Mouse (Mus musculus) hindbrain, postnatal 0 days (tissue): ENCODE data around the gene Tbc1d5. TPM values are rescaled to one million over a fixed set of nuclear protein-coding genes. Genes with fewer than 3 reads are reported as not detected.

Experiments
- ATAC-seq: fragments of 200-750 bp; cut with Nextera tagmentation; 2 replicates; pipeline ENCODE4 v1.8.0; 2017; ENCODE audit warnings: mild to moderate bottlenecking, moderate TSS enrichment, moderate library complexity
- DNase-seq: peaks from one replicate; pipeline ENCODE4 v3.0.0-alpha.2; 2015; ENCODE audit warnings: low spot score
- H3K27ac ChIP-seq: fragments of 300-500 bp; sonication (generic); 2 replicates; pipeline ENCODE4 v1.5.1; 2014; ENCODE audit warnings: mild to moderate bottlenecking
- H3K27me3 ChIP-seq: fragments of 300-500 bp; sonication (generic); 2 replicates; pipeline ENCODE4 v1.6.1; 2014; ENCODE audit warnings: low read length, mixed read lengths; ENCODE audit not compliant: insufficient read depth
- H3K36me3 ChIP-seq: fragments of 300-500 bp; sonication (generic); 2 replicates; pipeline ENCODE4 v1.6.1; 2014; ENCODE audit warnings: low read length, mixed read lengths; ENCODE audit not compliant: insufficient read depth
- H3K4me1 ChIP-seq: fragments of 300-500 bp; sonication (generic); 2 replicates; pipeline ENCODE4 v1.6.1; 2014; ENCODE audit warnings: antibody characterized with exemption, low read length, mixed read lengths; ENCODE audit not compliant: insufficient read depth
- H3K4me2 ChIP-seq: fragments of 300-500 bp; sonication (generic); 2 replicates; pipeline ENCODE4 v1.6.1; 2014; ENCODE audit warnings: low read depth, mild to moderate bottlenecking, low read length, moderate library complexity, mixed read lengths
- H3K4me3 ChIP-seq: fragments of 300-500 bp; sonication (generic); 2 replicates; pipeline ENCODE4 v1.5.1; 2014; ENCODE audit warnings: low read length
- H3K9ac ChIP-seq: fragments of 300-500 bp; sonication (generic); replicated peaks from 2 replicates; pipeline ENCODE4 v1.6.1; 2014; ENCODE audit warnings: mild to moderate bottlenecking, low read length, moderate library complexity, mixed read lengths
- H3K9me3 ChIP-seq: fragments of 300-500 bp; sonication (generic); 2 replicates; pipeline ENCODE4 v1.6.1; 2016; ENCODE audit warnings: low read length, mixed read lengths
- CTCF ChIP-seq: IDR thresholded peaks from 2 replicates; pipeline ENCODE4 v1.5.1; 2016; ENCODE audit warnings: antibody characterized with exemption, control low read depth, low read depth
- WGBS: fragments of 180-500 bp; shearing (Covaris S2); extraction: QIAGEN DNeasy Blood & Tissue Kit; methylation state at CpG from one replicate; pipeline ENCODE4 v1.1.7; 2014; 5-methylcytosine and 5-hydroxymethylcytosine counted together
- polyA plus RNA-seq: library from polyadenylated mRNA; unstranded; fragments of >200 nt; fragmentation: Nextera tagmentation; extraction: Ambion mirVana; gene quantifications from 2 replicates; pipeline ENCODE4 v1.2.1, GENCODE M21; 2015
- total RNA-seq: library from RNA; depleted of rRNA; stranded (reverse); fragments of >200 nt; gene quantifications from 2 replicates; pipeline ENCODE4 v1.2.3, GENCODE M21; 2014

Tbc1d5 gene
- total and polyA plus RNA-seq, 2 experiments from 2014 or later: 6.3 to 16.4 TPM

GRCm38 (mm10) chr17:50762231-50762630 is 416.9 kb downstream of the Tbc1d5 start:
- no peaks in the 10 kb centered on the region for H3K36me3 ChIP-seq
- no peak overlapping the region for H3K27ac ChIP-seq
- H3K4me1 ChIP-seq: no peaks in the 10 kb centered on the region
- 89% methylated on average over 5 of the region's 5 CpGs for WGBS
- TF ChIP-seq CTCF: no peak
- H3K27me3 ChIP-seq: no peaks in the 10 kb centered on the region
- H3K4me2 ChIP-seq: no peak overlapping the region
- ATAC-seq: no peak
- no peak for DNase-seq
- no peak overlapping the region for H3K4me3 ChIP-seq
- H3K9ac ChIP-seq: no peak overlapping the region
- H3K9me3 ChIP-seq: no peaks in the 10 kb centered on the region

GRCm38 (mm10) chr17:50761082-50761481 is 418.1 kb downstream of the Tbc1d5 start:
- Histone ChIP-seq H3K36me3 (no peaks in the 10 kb centered on the region), H3K27ac (no peak overlapping the region), H3K4me3 (no peak overlapping the region), H3K4me2 (no peak overlapping the region), H3K4me1 (no peaks in the 10 kb centered on the region), H3K9ac (no peak overlapping the region), H3K9me3 (no peaks in the 10 kb centered on the region), H3K27me3 (no peaks in the 10 kb centered on the region)
- WGBS: 29% methylated on average over 5 of the region's 5 CpGs
- no peak for DNase-seq
- no peak for ATAC-seq
- TF ChIP-seq CTCF: no peak

- Histone ChIP-seq H3K4me3 (no peak overlapping the region), H3K9me3 (no peaks in the 10 kb centered on the region), H3K4me1 (no peaks in the 10 kb centered on the region), H3K9ac (no peak overlapping the region), H3K36me3 (no peaks in the 10 kb centered on the region), H3K4me2 (no peak overlapping the region), H3K27ac (no peak overlapping the region), H3K27me3 (no peaks in the 10 kb centered on the region)
- ATAC-seq: no peak
- DNase-seq: no peak
- TF ChIP-seq CTCF: no peak
- WGBS: 78% methylated on average over 9 of the region's 9 CpGs
Measured at GRCm38 (mm10) chr17:50753356-50754138, 425.6 kb downstream of the Tbc1d5 start.

GRCm38 (mm10) chr17:50752753-50753152 is 426.4 kb downstream of the Tbc1d5 start:
- WGBS: 87% methylated on average over 3 of the region's 3 CpGs
- no peak overlapping the region for H3K27ac ChIP-seq
- H3K4me3 ChIP-seq: no peak overlapping the region
- no peaks in the 10 kb centered on the region for H3K27me3 ChIP-seq
- no peak for ATAC-seq
- no peaks in the 10 kb centered on the region for H3K4me1 ChIP-seq
- TF ChIP-seq CTCF: no peak
- H3K9ac ChIP-seq: no peak overlapping the region
- no peak overlapping the region for H3K4me2 ChIP-seq
- no peaks in the 10 kb centered on the region for H3K9me3 ChIP-seq
- no peak for DNase-seq
- no peaks in the 10 kb centered on the region for H3K36me3 ChIP-seq

- ATAC-seq: no peak
- WGBS: 87% methylated on average over 3 of the region's 3 CpGs
Measured at GRCm38 (mm10) chr17:50751911-50752310, 427.2 kb downstream of the Tbc1d5 start.

GRCm38 (mm10) chr17:50750874-50751273 is 428.3 kb downstream of the Tbc1d5 start:
- TF ChIP-seq CTCF: no peak
- 43% methylated on average over 2 of the region's 2 CpGs for WGBS
- no peaks in the 10 kb centered on the region for H3K36me3 ChIP-seq
- no peak overlapping the region for H3K4me3 ChIP-seq
- H3K27me3 ChIP-seq: no peaks in the 10 kb centered on the region
- no peak overlapping the region for H3K4me2 ChIP-seq
- no peak for DNase-seq
- no peak overlapping the region for H3K27ac ChIP-seq
- no peaks in the 10 kb centered on the region for H3K9me3 ChIP-seq
- H3K4me1 ChIP-seq: no peaks in the 10 kb centered on the region
- H3K9ac ChIP-seq: no peak overlapping the region
- ATAC-seq: no peak

More at GRCm38 (mm10) chr17:50751911-50752310, 427.2 kb downstream of the Tbc1d5 start:
- Histone ChIP-seq H3K9ac (no peak overlapping the region), H3K9me3 (no peaks in the 10 kb centered on the region), H3K4me1 (no peaks in the 10 kb centered on the region), H3K27ac (no peak overlapping the region), H3K4me3 (no peak overlapping the region), H3K36me3 (no peaks in the 10 kb centered on the region), H3K27me3 (no peaks in the 10 kb centered on the region), H3K4me2 (no peak overlapping the region)
- no peak for DNase-seq
- TF ChIP-seq CTCF: no peak

- DNase-seq: no peak
- no peaks in the 10 kb centered on the region for H3K36me3 ChIP-seq
- H3K9ac ChIP-seq: no peak overlapping the region
- H3K27ac ChIP-seq: no peak overlapping the region
- WGBS: 92% methylated on average over 6 of the region's 6 CpGs
- H3K9me3 ChIP-seq: no peaks in the 10 kb centered on the region
- no peak for TF ChIP-seq CTCF
- H3K4me3 ChIP-seq: no peak overlapping the region
- no peaks in the 10 kb centered on the region for H3K27me3 ChIP-seq
- H3K4me2 ChIP-seq: no peak overlapping the region
- ATAC-seq: no peak
- 0 out of 2 replicates have a peak, but pooled peaks cover 2% of the 10 kb centered on the region for H3K4me1 ChIP-seq
Measured at GRCm38 (mm10) chr17:50741386-50741785, 437.8 kb downstream of the Tbc1d5 start.
